Mouse (Mus musculus) lung, postnatal 0 days (tissue): Measurements from ENCODE around the gene Milr1. TPM values are rescaled to one million over a fixed set of nuclear protein-coding genes. Genes with fewer than 3 reads are reported as not detected.

Experiments
- ATAC-seq: fragments of 200-750 bp; cut with Nextera tagmentation; 2 replicates; pipeline ENCODE4 v1.8.0; 2017; ENCODE audit warnings: moderate library complexity
- DNase-seq: peaks from one replicate; pipeline ENCODE4 v3.0.0-alpha.2; 2016; ENCODE audit warnings: low spot score
- H3K27ac ChIP-seq: fragments of 300-500 bp; sonication (generic); 2 replicates; pipeline ENCODE4 v1.5.1; 2014; ENCODE audit warnings: antibody characterized with exemption, mild to moderate bottlenecking, low read length, mixed read lengths
- H3K27me3 ChIP-seq: fragments of 300-500 bp; sonication (generic); replicated peaks from 2 replicates; pipeline ENCODE4 v1.6.1; 2014; ENCODE audit warnings: low read length, mixed read lengths; ENCODE audit not compliant: insufficient read depth
- H3K36me3 ChIP-seq: fragments of 300-500 bp; sonication (generic); 2 replicates; pipeline ENCODE4 v1.6.1; 2014; ENCODE audit warnings: low read length, mixed read lengths; ENCODE audit not compliant: insufficient read depth
- H3K4me1 ChIP-seq: fragments of 300-500 bp; sonication (generic); 2 replicates; pipeline ENCODE4 v1.6.1; 2014; ENCODE audit warnings: antibody characterized with exemption, low read depth, low read length, mixed read lengths; ENCODE audit not compliant: insufficient read depth
- H3K4me2 ChIP-seq: fragments of 300-500 bp; sonication (generic); replicated peaks from 2 replicates; pipeline ENCODE4 v1.6.1; 2014; ENCODE audit warnings: low read depth, mild to moderate bottlenecking, low read length, moderate library complexity, mixed read lengths
- H3K4me3 ChIP-seq: fragments of 300-500 bp; sonication (generic); 2 replicates; pipeline ENCODE4 v1.5.1; 2014; ENCODE audit warnings: low read depth, low read length
- H3K9ac ChIP-seq: fragments of 300-500 bp; sonication (generic); replicated peaks from 2 replicates; pipeline ENCODE4 v1.6.1; 2014; ENCODE audit warnings: low read depth, mild to moderate bottlenecking
- H3K9me3 ChIP-seq: fragments of 300-500 bp; sonication (generic); 2 replicates; pipeline ENCODE4 v1.6.1; 2016; ENCODE audit warnings: low read length, mixed read lengths
- CTCF ChIP-seq: IDR thresholded peaks from 2 replicates; pipeline ENCODE4 v1.5.1; 2016; ENCODE audit warnings: antibody characterized with exemption, mild to moderate bottlenecking
- EP300 ChIP-seq: IDR thresholded peaks from 2 replicates; pipeline ENCODE4 v1.6.1; 2016; ENCODE audit warnings: antibody characterized with exemption, mild to moderate bottlenecking, control low read depth
- WGBS: fragments of 180-500 bp; shearing (Covaris S2); extraction: QIAGEN DNeasy Blood & Tissue Kit; methylation state at CpG from one replicate; pipeline ENCODE4 v1.1.7; 2014; 5-methylcytosine and 5-hydroxymethylcytosine counted together
- polyA plus RNA-seq: library from polyadenylated mRNA; unstranded; fragments of >200 nt; fragmentation: Nextera tagmentation; extraction: Ambion mirVana; gene quantifications from 2 replicates; pipeline ENCODE4 v1.2.1, GENCODE M21; 2015

The Milr1 gene
- polyA plus RNA-seq, 1 experiment from 2014 or later = 4.1 TPM

GRCm38 (mm10) chr11:106776960-106777359 lies 25.9 kb downstream of the Milr1 start:
- WGBS = 74% methylated on average over 4 of the region's 4 CpGs
- DNase-seq (peak; percentile 73), ATAC-seq (no peak)
- Histone ChIP-seq H3K9me3 (no peaks in the 10 kb centered on the region), H3K27ac (no peak overlapping the region), H3K4me3 (no peak overlapping the region), H3K36me3 (peaks cover 27% of the 10 kb centered on the region; the same call in 1 of the 2 replicates), H3K4me2 (no peak overlapping the region), H3K9ac (no peak overlapping the region), H3K4me1 (peaks cover 7% of the 10 kb centered on the region; the same call in 1 of the 2 replicates), H3K27me3 (no peaks in the 10 kb centered on the region)
- TF ChIP-seq CTCF (no peak), EP300 (no peak)

GRCm38 (mm10) chr11:106777395-106777794 lies 26.4 kb downstream of the Milr1 start:
- Histone ChIP-seq H3K9ac (no peak overlapping the region), H3K27ac (no peak overlapping the region), H3K9me3 (no peaks in the 10 kb centered on the region), H3K27me3 (no peaks in the 10 kb centered on the region), H3K4me3 (no peak overlapping the region), H3K4me1 (peaks cover 7% of the 10 kb centered on the region; the same call in 1 of the 2 replicates), H3K4me2 (no peak overlapping the region), H3K36me3 (peaks cover 27% of the 10 kb centered on the region; the same call in 1 of the 2 replicates)
- no peak for DNase-seq
- TF ChIP-seq EP300 (no peak), CTCF (no peak)
- 81% methylated on average over 3 of the region's 3 CpGs for WGBS
- ATAC-seq = no peak

- peaks cover 27% of the 10 kb centered on the region; the same call in 1 of the 2 replicates for H3K36me3 ChIP-seq
- H3K27me3 ChIP-seq = no peaks in the 10 kb centered on the region
- H3K9ac ChIP-seq = no peak overlapping the region
- no peak overlapping the region for H3K27ac ChIP-seq
- H3K4me1 ChIP-seq = peaks cover 7% of the 10 kb centered on the region; the same call in 1 of the 2 replicates
- DNase-seq = no peak
- H3K4me3 ChIP-seq = peak overlapping the region; percentile 68; the same call in 1 of the 2 replicates
- whole genome bisulfite sequencing = 85% methylated on average over 7 of the region's 7 CpGs
- H3K9me3 ChIP-seq = no peaks in the 10 kb centered on the region
- TF ChIP-seq CTCF (no peak), EP300 (no peak)
- no peak for ATAC-seq
- H3K4me2 ChIP-seq = peak overlapping the region; percentile 9; the same call in 1 of the 2 replicates
Observed at GRCm38 (mm10) chr11:106778132-106778531, 27.1 kb downstream of the Milr1 start.

GRCm38 (mm10) chr11:106778589-106779387 lies 27.8 kb downstream of the Milr1 start:
- whole genome bisulfite sequencing = 2% methylated on average over 38 of the region's 39 CpGs
- ATAC-seq = peak; percentile 67
- H3K4me3 ChIP-seq = peak overlapping the region; percentile 68
- H3K4me1 ChIP-seq = peaks cover 7% of the 10 kb centered on the region; the same call in 1 of the 2 replicates
- TF ChIP-seq EP300 (no peak), CTCF (no peak; the same call in 1 of the 2 replicates)
- H3K36me3 ChIP-seq = peaks cover 32% of the 10 kb centered on the region; the same call in 1 of the 2 replicates
- no peaks in the 10 kb centered on the region for H3K9me3 ChIP-seq
- peak overlapping the region; percentile 91 for H3K4me2 ChIP-seq
- H3K27ac ChIP-seq = peak overlapping the region; percentile 95
- H3K27me3 ChIP-seq = no peaks in the 10 kb centered on the region
- H3K9ac ChIP-seq = peak overlapping the region; percentile 75
- peak; percentile 48 for DNase-seq

- H3K9ac ChIP-seq = peak within 1 kb of the TSS; percentile 75
- H3K4me2 ChIP-seq = peak within 1 kb of the TSS; percentile 91
- ATAC-seq (peak; percentile 98), DNase-seq (peak; percentile 98)
- peak within 1 kb of the TSS; percentile 68 for H3K4me3 ChIP-seq
- peak; percentile 4; the same call in 1 of the 2 replicates for TF ChIP-seq CTCF
- peak; percentile 67; the same call in 1 of the 2 replicates for TF ChIP-seq EP300
- 1% methylated on average over 30 of the region's 30 CpGs for WGBS
- no peaks in the 10 kb centered on the region for H3K27me3 ChIP-seq
- no peaks in the 10 kb centered on the region for H3K9me3 ChIP-seq
- H3K27ac ChIP-seq = peak within 1 kb of the TSS; percentile 95
- peaks cover 7% of the 10 kb centered on the region; the same call in 1 of the 2 replicates for H3K4me1 ChIP-seq
- peaks cover 33% of the 10 kb centered on the region; the same call in 1 of the 2 replicates for H3K36me3 ChIP-seq
Observed at GRCm38 (mm10) chr11:106779388-106780088, 28.5 kb downstream of the Milr1 start, which contains the start of gene Polg2. Gene Polg2, minus strand, starts transcription at chr11:106779537.

- WGBS = 62% methylated on average over 4 of the region's 4 CpGs
- Histone ChIP-seq H3K9ac (peak overlapping the region; percentile 75; the same call in 1 of the 2 replicates), H3K4me2 (peak overlapping the region; percentile 91; the same call in 1 of the 2 replicates), H3K9me3 (no peaks in the 10 kb centered on the region), H3K27me3 (no peaks in the 10 kb centered on the region), H3K4me1 (peaks cover 7% of the 10 kb centered on the region; the same call in 1 of the 2 replicates), H3K4me3 (peak overlapping the region; percentile 68; the same call in 1 of the 2 replicates), H3K27ac (peak overlapping the region; percentile 95), H3K36me3 (peaks cover 30% of the 10 kb centered on the region; the same call in 1 of the 2 replicates)
- ATAC-seq = no peak; the same call in 1 of the 2 replicates
- no peak for DNase-seq
- TF ChIP-seq CTCF (no peak), EP300 (no peak)
Observed at GRCm38 (mm10) chr11:106780089-106780425, 29.0 kb downstream of the Milr1 start.
